Mouse (Mus musculus): Measurements from ENCODE around the gene Itgb2l.

GRCm38 (mm10) chr16:96481791-96482190 lies 38.4 kb upstream of the Itgb2l start:
- TF ChIP-seq POLR2A (IDR thresholded peaks at IDR 0.05; ENCODE audit: borderline replicate concordance, extremely low read depth, low read depth, low read length) (no peak), CTCF (IDR thresholded peaks at IDR 0.05; ENCODE audit: insufficient read depth, low read length) (no peak)
